Mouse (Mus musculus): ENCODE results near the gene Ocel1. TPM values are rescaled to one million over a fixed set of nuclear protein-coding genes. Genes with fewer than 3 reads are reported as not detected.
A peak's percentile ranks its signal among the peaks of the same experiment; 100 is the strongest.
"Not testable (repeated sequence)": the region's sequence is repeated elsewhere in the genome, so short reads cannot be mapped to it uniquely, and the experiment has no call there.

Ocel1 gene
- 8.1 and 8.4 TPM in 2 replicates for polyA plus RNA-seq (2015; fragmentation: Nextera tagmentation; extraction: Ambion mirVana)

- H3K4me1 ChIP-seq (replicated peaks; ENCODE audit: insufficient read depth, low read length): peaks cover 27% of the 10 kb centered on the region
- whole genome bisulfite sequencing: under 1% methylated on average over 62 of the region's 68 CpGs
- H3K9me3 ChIP-seq (replicated peaks; ENCODE audit: low read length): no peaks in the 10 kb centered on the region
- H3K9ac ChIP-seq (ENCODE audit: low read depth, low read length): peak within 1 kb of the TSS; percentile 49
- H3K4me3 ChIP-seq (replicated peaks; ENCODE audit: low read depth, low read length): peak within 1 kb of the TSS; percentile 57
- DNase-seq (ENCODE audit: low spot score) (peak; percentile 97), ATAC-seq (replicated peaks; ENCODE audit: low FRiP score, low read depth) (peak; percentile 88)
- H3K27me3 ChIP-seq (ENCODE audit: insufficient read depth, low read length): no peaks in the 10 kb centered on the region
- peaks cover 33% of the 10 kb centered on the region for H3K36me3 ChIP-seq (ENCODE audit: insufficient read depth, low read length)
- peak; percentile 99 for TF ChIP-seq CTCF (IDR thresholded peaks at IDR 0.05; ENCODE audit: low read depth)
- H3K27ac ChIP-seq: peak within 1 kb of the TSS; percentile 85
- H3K4me2 ChIP-seq (ENCODE audit: low read length): peak within 1 kb of the TSS; percentile 44
Measured at GRCm38 (mm10) chr8:71371236-71371848, at the start of gene Ocel1. Gene Ocel1, plus strand, starts transcription at chr8:71371298.

- WGBS: 85% methylated on average over 3 of the region's 3 CpGs
- Histone ChIP-seq H3K9me3 (replicated peaks; ENCODE audit: low read length) (no peaks in the 10 kb centered on the region), H3K27ac (no peak overlapping the region), H3K4me3 (replicated peaks; ENCODE audit: low read depth, low read length) (no peak overlapping the region), H3K9ac (ENCODE audit: low read depth, low read length) (no peak overlapping the region), H3K36me3 (ENCODE audit: insufficient read depth, low read length) (peaks cover 26% of the 10 kb centered on the region; the same call in 1 of the 2 replicates), H3K4me1 (replicated peaks; ENCODE audit: insufficient read depth, low read length) (no peaks in the 10 kb centered on the region), H3K27me3 (ENCODE audit: insufficient read depth, low read length) (no peaks in the 10 kb centered on the region), H3K4me2 (ENCODE audit: low read length) (no peak overlapping the region)
- ATAC-seq (replicated peaks; ENCODE audit: low FRiP score, low read depth) (no peak), DNase-seq (ENCODE audit: low spot score) (no peak)
- TF ChIP-seq CTCF (IDR thresholded peaks at IDR 0.05; ENCODE audit: low read depth): no peak
Measured at GRCm38 (mm10) chr8:71322939-71323338, 48.2 kb upstream of the Ocel1 start.

- 93% methylated on average over 1 of the region's 1 CpGs for WGBS
- Histone ChIP-seq H3K4me1 (replicated peaks; ENCODE audit: insufficient read depth, low read length) (no peaks in the 10 kb centered on the region), H3K36me3 (ENCODE audit: insufficient read depth, low read length) (peaks cover 40% of the 10 kb centered on the region), H3K9ac (ENCODE audit: low read depth, low read length) (no peak overlapping the region), H3K4me3 (replicated peaks; ENCODE audit: low read depth, low read length) (no peak overlapping the region), H3K27ac (no peak overlapping the region), H3K9me3 (replicated peaks; ENCODE audit: low read length) (no peaks in the 10 kb centered on the region), H3K27me3 (ENCODE audit: insufficient read depth, low read length) (no peaks in the 10 kb centered on the region), H3K4me2 (ENCODE audit: low read length) (no peak overlapping the region)
- ATAC-seq (replicated peaks; ENCODE audit: low FRiP score, low read depth): no peak
- DNase-seq (ENCODE audit: low spot score): peak; percentile 13
- TF ChIP-seq CTCF (IDR thresholded peaks at IDR 0.05; ENCODE audit: low read depth): peak; percentile 57
Measured at GRCm38 (mm10) chr8:71324848-71325247, 46.2 kb upstream of the Ocel1 start.

GRCm38 (mm10) chr8:71337834-71338233 lies 33.3 kb upstream of the Ocel1 start:
- ATAC-seq (replicated peaks; ENCODE audit: low FRiP score, low read depth); H3K27me3 ChIP-seq (ENCODE audit: insufficient read depth, low read length); H3K9me3 ChIP-seq (replicated peaks; ENCODE audit: low read length); H3K4me3 ChIP-seq (replicated peaks; ENCODE audit: low read depth, low read length); H3K27ac ChIP-seq; DNase-seq (ENCODE audit: low spot score); H3K9ac ChIP-seq (ENCODE audit: low read depth, low read length); H3K4me2 ChIP-seq (ENCODE audit: low read length); H3K4me1 ChIP-seq (replicated peaks; ENCODE audit: insufficient read depth, low read length): not testable (repeated sequence)
- H3K36me3 ChIP-seq (ENCODE audit: insufficient read depth, low read length): peaks cover 30% of the 10 kb centered on the region
- 97% methylated on average over 6 of the region's 6 CpGs for WGBS

- Histone ChIP-seq H3K27ac (no peak overlapping the region), H3K27me3 (ENCODE audit: insufficient read depth, low read length) (no peaks in the 10 kb centered on the region), H3K4me2 (ENCODE audit: low read length) (no peak overlapping the region), H3K9me3 (replicated peaks; ENCODE audit: low read length) (no peaks in the 10 kb centered on the region), H3K36me3 (ENCODE audit: insufficient read depth, low read length) (peaks cover 43% of the 10 kb centered on the region), H3K4me3 (replicated peaks; ENCODE audit: low read depth, low read length) (no peak overlapping the region), H3K4me1 (replicated peaks; ENCODE audit: insufficient read depth, low read length) (no peaks in the 10 kb centered on the region), H3K9ac (ENCODE audit: low read depth, low read length) (no peak overlapping the region)
- TF ChIP-seq CTCF (IDR thresholded peaks at IDR 0.05; ENCODE audit: low read depth): peak; percentile 68
- ATAC-seq (replicated peaks; ENCODE audit: low FRiP score, low read depth) (no peak), DNase-seq (ENCODE audit: low spot score) (peak; percentile 57)
- WGBS: 79% methylated on average over 5 of the region's 5 CpGs
Measured at GRCm38 (mm10) chr8:71340625-71341024, 30.5 kb upstream of the Ocel1 start.

- Histone ChIP-seq H3K9me3 (replicated peaks; ENCODE audit: low read length) (no peaks in the 10 kb centered on the region), H3K27ac (no peak overlapping the region), H3K4me3 (replicated peaks; ENCODE audit: low read depth, low read length) (no peak overlapping the region), H3K4me2 (ENCODE audit: low read length) (no peak overlapping the region), H3K27me3 (ENCODE audit: insufficient read depth, low read length) (no peaks in the 10 kb centered on the region), H3K36me3 (ENCODE audit: insufficient read depth, low read length) (peaks cover 73% of the 10 kb centered on the region), H3K9ac (ENCODE audit: low read depth, low read length) (no peak overlapping the region), H3K4me1 (replicated peaks; ENCODE audit: insufficient read depth, low read length) (no peaks in the 10 kb centered on the region)
- TF ChIP-seq CTCF (IDR thresholded peaks at IDR 0.05; ENCODE audit: low read depth): no peak
- DNase-seq (ENCODE audit: low spot score): no peak
- ATAC-seq (replicated peaks; ENCODE audit: low FRiP score, low read depth): no peak
- WGBS: 72% methylated on average over 1 of the region's 1 CpGs
Measured at GRCm38 (mm10) chr8:71346581-71346980, 24.5 kb upstream of the Ocel1 start.

- no peak for DNase-seq (ENCODE audit: low spot score)
- Histone ChIP-seq H3K9me3 (replicated peaks; ENCODE audit: low read length) (no peaks in the 10 kb centered on the region), H3K4me2 (ENCODE audit: low read length) (no peak overlapping the region), H3K4me1 (replicated peaks; ENCODE audit: insufficient read depth, low read length) (no peaks in the 10 kb centered on the region), H3K27ac (no peak overlapping the region), H3K27me3 (ENCODE audit: insufficient read depth, low read length) (no peaks in the 10 kb centered on the region), H3K9ac (ENCODE audit: low read depth, low read length) (no peak overlapping the region), H3K4me3 (replicated peaks; ENCODE audit: low read depth, low read length) (no peak overlapping the region), H3K36me3 (ENCODE audit: insufficient read depth, low read length) (peaks cover 70% of the 10 kb centered on the region)
- no peak for TF ChIP-seq CTCF (IDR thresholded peaks at IDR 0.05; ENCODE audit: low read depth)
- 74% methylated on average over 3 of the region's 3 CpGs for WGBS
- no peak for ATAC-seq (replicated peaks; ENCODE audit: low FRiP score, low read depth)
Measured at GRCm38 (mm10) chr8:71351117-71351516, 20.0 kb upstream of the Ocel1 start.

Data from kidney, postnatal 0 days (tissue).